Mouse (Mus musculus) R1 (cell line): ENCODE results near the gene Tmem255b.
A peak's percentile ranks its signal among the peaks of the same experiment; 100 is the strongest.

Experiments
- DNase-seq: peaks from one replicate; pipeline ENCODE4 v3.0.0-alpha.2; 2018; ENCODE audit warnings: low read depth, low spot score

The Tmem255b gene

GRCm38 (mm10) chr8:13446456-13446855 is 11.5 kb downstream of the Tmem255b start:
- DNase-seq: no peak

GRCm38 (mm10) chr8:13448145-13448544 is 13.2 kb downstream of the Tmem255b start:
- DNase-seq: peak; percentile 66

- no peak for DNase-seq
Observed at GRCm38 (mm10) chr8:13451747-13452277, 16.8 kb downstream of the Tmem255b start.

- no peak for DNase-seq
Observed at GRCm38 (mm10) chr8:13454341-13455113, 19.5 kb downstream of the Tmem255b start.

GRCm38 (mm10) chr8:13455295-13455694 is 20.3 kb downstream of the Tmem255b start:
- peak; percentile 63 for DNase-seq

- DNase-seq: no peak
Observed at GRCm38 (mm10) chr8:13459431-13459830, 24.4 kb downstream of the Tmem255b start.

- DNase-seq: no peak
Observed at GRCm38 (mm10) chr8:13461085-13461765, 26.2 kb downstream of the Tmem255b start.

GRCm38 (mm10) chr8:13461843-13462242 is 26.9 kb downstream of the Tmem255b start:
- DNase-seq: peak; percentile 45

GRCm38 (mm10) chr8:13462392-13462791 is 27.4 kb downstream of the Tmem255b start:
- no peak for DNase-seq

GRCm38 (mm10) chr8:13465324-13465723 is 30.3 kb downstream of the Tmem255b start:
- DNase-seq: no peak

- no peak for DNase-seq
Observed at GRCm38 (mm10) chr8:13466989-13467388, 32.0 kb downstream of the Tmem255b start.

- no peak for DNase-seq
Observed at GRCm38 (mm10) chr8:13468737-13469136, 33.7 kb downstream of the Tmem255b start.

- no peak for DNase-seq
Observed at GRCm38 (mm10) chr8:13471484-13471883, 36.5 kb downstream of the Tmem255b start.

GRCm38 (mm10) chr8:13472284-13472683 is 37.3 kb downstream of the Tmem255b start:
- no peak for DNase-seq

GRCm38 (mm10) chr8:13475892-13476291 is 40.9 kb downstream of the Tmem255b start:
- DNase-seq: no peak

GRCm38 (mm10) chr8:13481089-13481554 is 46.1 kb downstream of the Tmem255b start:
- no peak for DNase-seq

- no peak for DNase-seq
Observed at GRCm38 (mm10) chr8:13481596-13481995, 46.6 kb downstream of the Tmem255b start.

GRCm38 (mm10) chr8:13482101-13482801 is 47.3 kb downstream of the Tmem255b start:
- no peak for DNase-seq

GRCm38 (mm10) chr8:13483191-13483590 is 48.2 kb downstream of the Tmem255b start:
- no peak for DNase-seq

- DNase-seq: no peak
Observed at GRCm38 (mm10) chr8:13489351-13489750, 54.4 kb downstream of the Tmem255b start.

- DNase-seq: peak; percentile 52
Observed at GRCm38 (mm10) chr8:13489986-13490910, 55.3 kb downstream of the Tmem255b start.
